Mouse (Mus musculus) gastrocnemius, postnatal 25 days (tissue): Measurements from ENCODE around the gene Ager. TPM values are rescaled to one million over a fixed set of nuclear protein-coding genes. Genes with fewer than 3 reads are reported as not detected.

ENCODE experiments used
- DNase-seq: peaks from one replicate; pipeline ENCODE4 v3.0.0; 2022
- long read RNA-seq, 2 experiments: library from polyadenylated mRNA; stranded (forward); transcript quantifications; one replicate each; pipeline ENCODE4 v2.0.0; 2021
- total RNA-seq, 2 experiments: library from RNA; stranded (reverse); gene quantifications; 1 replicate in 1 of 2; 2 replicates in 1 of 2; pipeline ENCODE4 v1.2.3; 2021

Gene Ager
- under 1 TPM in 1 of 2 experiments, not detected in 1; 0.24 TPM for total RNA-seq
- long read RNA-seq, experiment 1, result 0 reads
- long read RNA-seq, experiment 2, result 0 reads

GRCm38 (mm10) chr17:34597566-34598095 lies at the start of gene Ager:
Gene Ager, plus strand, starts transcription at chr17:34597862.
- no peak for DNase-seq

DNA sequence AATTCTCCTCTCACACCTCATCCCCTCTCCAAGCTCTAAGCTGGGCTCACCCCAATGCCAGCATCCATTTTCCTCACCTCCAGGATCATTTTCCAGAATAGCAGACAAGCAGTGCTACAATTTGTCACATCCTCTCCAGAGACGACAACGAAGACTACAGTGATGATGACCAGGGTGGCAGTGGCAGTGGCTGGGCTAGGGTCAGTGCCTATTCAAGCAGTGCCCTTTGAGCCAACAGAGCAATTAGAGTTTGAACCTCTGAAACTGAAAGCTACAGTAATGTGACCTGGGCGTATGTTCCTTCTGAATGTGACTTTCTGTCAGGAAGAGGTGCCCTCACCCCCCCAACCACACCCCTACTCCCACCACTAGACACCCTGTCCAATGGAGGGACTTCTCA lies 48.5 kb upstream of the Ager start:
- DNase-seq, result no peak

DNA sequence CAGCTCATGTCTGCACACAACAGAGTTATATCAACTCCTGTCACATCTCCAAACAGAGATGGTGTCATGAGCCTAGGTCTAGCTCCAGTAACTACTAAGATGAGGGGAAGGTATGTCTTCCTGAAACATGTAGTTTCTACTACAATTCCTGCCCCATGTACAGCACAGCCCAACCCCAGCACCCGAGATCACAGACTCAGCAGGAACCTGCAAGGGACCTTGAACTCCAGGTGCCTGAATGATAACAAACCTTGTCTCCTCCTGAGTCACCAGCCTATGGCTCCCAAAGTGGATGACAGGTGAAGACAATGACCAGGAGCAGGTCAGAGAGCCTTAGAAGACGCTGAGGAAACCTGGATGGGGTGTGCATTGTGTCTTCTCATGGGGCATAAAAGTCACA lies 47.8 kb upstream of the Ager start:
- DNase-seq, result no peak

- peak; percentile 46 for DNase-seq
Observed at GRCm38 (mm10) chr17:34555483-34555882, 42.2 kb upstream of the Ager start.

DNA sequence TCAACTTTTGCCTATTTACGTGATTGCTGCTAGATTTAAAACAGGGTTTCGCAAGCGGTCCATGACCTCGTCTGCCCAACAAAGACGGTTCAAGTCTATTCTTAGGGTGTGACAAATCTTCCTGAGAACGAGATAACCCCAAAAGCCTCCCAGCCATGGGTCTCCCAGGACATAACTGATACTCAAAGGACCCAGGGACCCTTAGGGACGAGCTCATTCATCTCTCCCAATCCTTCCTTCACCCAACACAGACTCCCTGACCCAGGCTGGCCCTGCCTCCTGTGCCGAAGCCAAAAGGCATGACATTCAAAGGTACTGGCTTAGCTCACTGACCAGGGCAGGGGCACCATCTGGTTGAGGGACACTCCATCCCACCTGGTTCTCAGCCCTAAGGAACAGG lies 41.3 kb upstream of the Ager start:
- no peak for DNase-seq

DNA sequence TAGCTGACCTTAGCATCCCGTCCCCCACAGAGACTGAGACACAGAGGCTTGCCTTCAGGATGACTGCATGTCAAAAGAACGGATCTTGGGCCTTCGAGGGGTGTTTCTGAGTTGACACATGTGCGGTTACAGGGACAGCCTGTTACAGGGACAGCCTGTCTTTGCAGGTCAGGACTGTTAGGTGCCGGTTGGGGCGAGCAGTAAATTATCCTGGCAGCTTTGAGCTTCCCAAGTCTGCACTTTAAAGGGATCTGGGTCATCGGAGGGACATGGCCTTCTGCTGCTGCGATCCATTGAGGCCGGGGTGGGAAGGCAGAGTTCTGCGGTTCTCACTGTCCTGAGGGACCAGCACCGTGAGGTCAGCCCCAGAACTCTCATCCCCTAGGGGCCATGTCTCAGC lies 40.3 kb upstream of the Ager start:
- DNase-seq, result no peak

- no peak for DNase-seq
Observed at GRCm38 (mm10) chr17:34559116-34559515, 38.5 kb upstream of the Ager start.

DNA sequence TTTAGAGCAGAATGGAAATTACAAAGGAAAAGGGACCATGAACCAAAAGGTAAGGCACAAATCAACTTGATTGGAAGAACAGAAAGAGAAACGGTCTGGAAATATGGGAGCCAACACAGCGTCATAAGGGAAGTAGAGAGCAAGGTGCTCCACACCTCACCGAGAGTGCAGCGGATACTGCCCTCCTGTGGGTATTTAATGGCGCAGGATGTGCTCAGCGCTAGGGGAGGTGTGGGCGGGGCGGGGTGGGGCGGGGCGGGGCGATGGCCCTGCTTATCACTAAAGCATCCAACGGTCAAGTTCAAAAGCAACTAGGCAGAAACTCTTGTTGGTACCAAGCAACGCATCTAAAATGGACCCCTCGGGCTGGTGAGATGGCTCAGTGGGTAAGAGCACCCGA lies 37.8 kb upstream of the Ager start:
- no peak for DNase-seq

DNA sequence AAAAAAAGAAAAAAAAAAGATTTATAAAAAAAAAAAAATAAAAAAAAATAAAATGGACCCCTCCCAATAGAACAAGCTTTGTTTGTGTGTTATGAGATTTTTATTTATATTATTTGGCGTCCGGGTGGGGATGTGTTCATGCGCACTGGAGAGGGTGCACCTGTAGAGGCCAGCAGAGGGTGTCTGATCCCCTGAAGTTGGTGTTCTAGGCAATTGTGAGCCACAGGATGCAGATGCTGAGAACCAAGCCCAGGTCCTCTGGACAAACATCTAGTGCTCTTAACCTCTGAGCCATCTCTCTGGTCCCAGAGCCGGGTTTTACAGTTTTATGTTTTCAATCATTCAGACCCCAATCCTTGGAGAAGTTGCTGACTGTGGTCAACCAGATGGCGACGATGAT lies 37.2 kb upstream of the Ager start:
- no peak for DNase-seq

- no peak for DNase-seq
Observed at GRCm38 (mm10) chr17:34561200-34561599, 36.5 kb upstream of the Ager start.

GRCm38 (mm10) chr17:34562595-34562994 lies 35.1 kb upstream of the Ager start:
- DNase-seq, result no peak

GRCm38 (mm10) chr17:34563354-34563753 lies 34.3 kb upstream of the Ager start:
- no peak for DNase-seq

DNA sequence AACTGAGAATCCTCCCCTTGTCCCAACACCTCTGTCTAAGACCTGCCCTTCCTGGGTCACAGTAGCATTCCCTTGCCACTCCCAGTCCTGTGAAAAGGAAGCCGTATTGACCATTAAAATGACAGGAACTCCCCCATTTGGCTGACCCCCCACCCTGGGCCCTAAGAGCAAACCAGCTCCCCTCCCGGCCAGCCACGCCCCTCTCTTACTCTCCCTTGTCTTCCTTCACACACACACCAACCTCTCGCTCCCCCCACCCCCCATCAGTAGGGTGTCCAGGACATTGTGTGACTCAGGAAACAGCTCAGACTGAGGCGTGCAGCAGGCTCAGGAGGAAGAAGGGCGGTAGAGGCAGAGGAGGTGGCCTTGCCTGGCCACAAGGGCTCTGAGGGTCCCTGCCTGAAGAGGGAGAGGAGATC lies 33.6 kb upstream of the Ager start, which contains the start of gene Notch4:
Gene Notch4 (plus strand): TSS at position 266 of the 419 bp plus-strand sequence.
- peak; percentile 68 for DNase-seq

GRCm38 (mm10) chr17:34564796-34565195 lies 32.9 kb upstream of the Ager start:
- peak; percentile 49 for DNase-seq

GRCm38 (mm10) chr17:34567311-34567710 lies 30.4 kb upstream of the Ager start:
- DNase-seq, result no peak

DNA sequence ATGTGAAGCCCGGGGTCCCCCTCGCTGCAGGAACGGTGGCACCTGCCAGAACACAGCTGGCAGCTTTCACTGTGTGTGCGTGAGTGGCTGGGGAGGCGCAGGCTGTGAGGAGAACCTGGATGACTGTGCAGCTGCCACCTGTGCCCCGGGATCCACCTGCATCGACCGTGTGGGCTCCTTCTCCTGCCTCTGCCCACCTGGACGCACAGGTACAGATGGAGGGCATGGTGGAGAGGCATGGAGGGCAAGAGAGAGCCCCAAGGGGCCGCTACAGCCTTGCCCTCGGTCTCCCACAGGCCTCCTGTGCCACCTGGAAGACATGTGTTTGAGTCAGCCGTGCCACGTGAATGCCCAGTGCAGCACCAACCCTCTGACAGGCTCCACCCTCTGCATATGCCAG lies 29.2 kb upstream of the Ager start:
- DNase-seq, result no peak

GRCm38 (mm10) chr17:34569919-34570318 lies 27.7 kb upstream of the Ager start:
- no peak for DNase-seq

DNA sequence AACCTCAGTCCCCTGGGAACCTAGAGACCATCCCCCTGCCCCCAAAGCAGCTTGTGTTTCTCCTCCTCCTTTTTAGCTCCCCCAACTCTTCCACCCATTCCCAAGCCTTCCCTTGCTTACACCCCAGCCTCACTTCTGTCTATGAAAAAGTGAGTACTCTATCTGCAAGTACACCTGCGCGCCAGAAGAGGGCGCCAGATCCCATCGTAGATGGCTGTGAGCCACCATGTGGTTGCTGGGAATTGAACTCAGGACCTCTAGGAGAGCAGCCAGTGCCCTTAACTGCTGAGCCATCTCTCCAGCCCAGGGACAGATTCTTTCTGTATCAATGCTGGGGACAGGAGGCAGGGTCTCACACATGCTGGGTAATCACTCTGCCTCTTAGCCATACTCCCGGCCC lies 25.8 kb upstream of the Ager start:
- DNase-seq, result no peak

DNA sequence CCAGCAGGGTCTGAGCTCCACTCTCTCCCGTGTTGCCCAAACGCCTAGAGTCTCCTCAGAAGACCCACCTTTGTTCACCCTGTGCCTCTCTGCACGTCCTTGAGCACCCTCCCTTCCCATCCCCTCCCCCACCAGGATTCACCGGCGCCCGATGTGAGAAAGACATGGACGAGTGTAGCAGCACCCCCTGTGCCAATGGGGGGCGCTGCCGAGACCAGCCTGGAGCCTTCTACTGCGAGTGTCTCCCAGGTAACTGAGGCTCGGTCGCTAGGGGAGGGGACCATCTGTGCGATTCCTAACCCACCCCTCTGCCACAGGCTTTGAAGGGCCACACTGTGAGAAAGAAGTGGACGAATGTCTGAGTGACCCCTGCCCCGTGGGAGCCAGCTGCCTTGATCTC lies 25.3 kb upstream of the Ager start:
- DNase-seq, result no peak

DNA sequence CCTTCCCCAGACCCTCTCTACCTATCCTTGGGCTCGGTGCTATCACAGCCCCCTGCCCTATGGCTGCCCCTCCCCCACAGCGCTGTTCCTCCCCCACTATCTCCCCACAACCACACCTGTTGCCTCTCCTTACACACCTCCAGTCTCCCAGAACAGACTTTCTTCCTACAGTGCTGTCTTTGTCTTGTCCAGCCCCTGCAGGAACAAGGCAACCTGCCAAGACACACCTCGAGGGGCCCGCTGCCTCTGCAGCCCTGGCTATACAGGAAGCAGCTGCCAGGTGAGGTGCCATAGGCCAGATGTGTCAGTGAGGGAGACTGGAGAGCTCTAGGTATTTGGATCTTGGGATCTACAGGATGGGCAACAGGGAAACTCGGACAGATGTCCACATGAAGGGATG lies 21.1 kb upstream of the Ager start:
- no peak for DNase-seq

GRCm38 (mm10) chr17:34578070-34578469 lies 19.6 kb upstream of the Ager start:
- DNase-seq, result no peak

DNA sequence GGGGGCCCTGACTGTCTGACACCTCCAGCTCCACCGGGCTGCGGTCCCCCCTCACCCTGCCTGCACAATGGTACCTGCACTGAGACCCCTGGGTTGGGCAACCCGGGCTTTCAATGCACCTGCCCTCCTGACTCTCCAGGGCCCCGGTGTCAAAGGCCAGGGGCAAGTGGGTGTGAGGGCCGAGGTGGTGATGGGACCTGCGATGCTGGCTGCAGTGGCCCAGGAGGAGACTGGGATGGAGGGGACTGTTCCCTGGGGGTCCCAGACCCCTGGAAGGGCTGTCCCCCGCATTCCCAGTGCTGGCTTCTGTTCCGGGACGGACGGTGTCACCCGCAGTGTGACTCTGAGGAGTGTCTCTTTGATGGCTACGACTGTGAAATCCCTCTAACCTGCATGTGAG lies 15.1 kb upstream of the Ager start:
- no peak for DNase-seq

GRCm38 (mm10) chr17:34583397-34583796 lies 14.3 kb upstream of the Ager start:
- DNase-seq, result no peak

- DNase-seq, result no peak
Observed at GRCm38 (mm10) chr17:34583819-34584218, 13.8 kb upstream of the Ager start.

GRCm38 (mm10) chr17:34585121-34585520 lies 12.5 kb upstream of the Ager start:
- no peak for DNase-seq
